Mouse (Mus musculus): Measurements from ENCODE around the gene Rpl10.

Gene Rpl10

DNA sequence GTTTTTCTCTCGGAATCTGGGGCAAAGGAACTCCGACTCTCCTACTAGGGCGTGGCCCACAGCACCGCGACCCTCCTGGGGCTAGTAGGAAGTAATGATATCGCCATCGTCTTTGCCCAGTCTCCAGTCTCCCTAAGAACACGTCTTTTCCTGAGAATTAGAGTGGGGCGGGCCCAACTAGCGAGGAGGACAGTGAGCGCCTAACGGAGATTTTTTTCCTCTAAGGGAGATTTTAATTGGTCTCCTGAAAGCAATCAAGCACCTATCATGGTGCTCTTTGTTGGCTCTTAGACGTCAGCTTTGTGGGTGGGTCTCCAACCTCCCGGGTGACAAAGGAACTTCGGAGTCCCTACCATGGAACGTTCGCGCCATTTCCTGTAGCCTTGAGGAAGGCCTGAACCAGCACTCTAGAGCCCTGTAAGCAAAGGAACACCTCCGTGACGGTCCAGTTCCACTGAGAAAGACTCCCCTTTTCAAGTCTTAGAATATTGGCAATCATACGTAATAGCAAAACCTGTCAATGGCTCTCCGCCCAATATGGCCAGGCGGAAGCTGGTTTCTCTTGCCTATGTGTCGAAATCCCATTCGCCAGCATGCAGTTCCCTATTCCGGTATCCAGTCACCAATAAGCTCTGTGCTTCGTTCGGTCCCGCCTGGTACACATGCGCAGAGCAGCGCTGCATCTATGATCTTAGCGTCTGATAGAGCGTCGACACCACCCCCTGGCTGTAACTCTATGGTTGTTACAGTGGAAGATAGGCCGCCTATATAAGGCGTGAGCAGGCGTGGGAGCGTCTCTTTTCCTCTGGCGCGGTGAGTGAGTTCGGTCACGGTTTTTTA lies at the start of gene Rpl10:
TSS of gene Rpl10 (plus strand) at position 751 of the 840 bp plus-strand sequence.
- DNase-seq = peak; percentile 97

DNA sequence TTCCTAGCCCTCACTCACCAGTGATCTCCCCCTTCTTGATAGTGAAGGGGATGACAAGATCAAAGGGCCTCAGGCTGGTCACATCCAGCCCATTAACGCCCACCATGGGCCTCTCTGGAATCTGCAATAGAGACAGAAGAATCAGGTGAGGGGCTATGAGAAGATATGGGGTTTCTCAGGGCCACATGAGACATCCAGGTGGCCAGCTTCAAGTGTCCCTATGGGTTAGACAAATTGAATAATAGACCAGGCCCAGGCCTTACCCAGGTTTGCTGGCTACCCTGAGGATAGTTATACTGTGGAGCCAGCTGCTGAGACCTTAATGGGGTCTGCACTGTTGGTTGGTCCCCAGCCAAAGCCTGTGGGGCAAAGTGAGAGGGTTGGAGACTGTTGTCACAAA lies 40.6 kb upstream of the Rpl10 start:
- DNase-seq = no peak

DNA sequence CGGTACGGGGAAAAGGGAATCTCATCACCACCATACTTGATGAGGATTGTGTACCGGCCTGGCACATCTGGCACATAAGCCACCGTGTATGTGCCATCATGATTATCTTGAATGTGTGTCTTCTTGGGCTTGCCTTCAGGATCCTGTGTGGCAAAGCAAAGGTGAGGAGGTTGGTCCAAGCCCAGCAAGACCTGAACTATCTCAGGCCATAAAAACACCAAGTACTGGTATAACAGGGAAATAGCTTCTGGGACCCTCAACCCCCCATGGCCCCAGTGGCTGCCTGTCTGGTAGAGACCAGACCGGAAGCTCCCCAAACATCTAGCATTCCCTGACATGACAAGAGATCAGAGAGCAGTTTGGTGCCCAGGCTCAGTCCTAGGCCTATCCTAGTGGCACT lies 37.4 kb upstream of the Rpl10 start:
- no peak for DNase-seq

DNA sequence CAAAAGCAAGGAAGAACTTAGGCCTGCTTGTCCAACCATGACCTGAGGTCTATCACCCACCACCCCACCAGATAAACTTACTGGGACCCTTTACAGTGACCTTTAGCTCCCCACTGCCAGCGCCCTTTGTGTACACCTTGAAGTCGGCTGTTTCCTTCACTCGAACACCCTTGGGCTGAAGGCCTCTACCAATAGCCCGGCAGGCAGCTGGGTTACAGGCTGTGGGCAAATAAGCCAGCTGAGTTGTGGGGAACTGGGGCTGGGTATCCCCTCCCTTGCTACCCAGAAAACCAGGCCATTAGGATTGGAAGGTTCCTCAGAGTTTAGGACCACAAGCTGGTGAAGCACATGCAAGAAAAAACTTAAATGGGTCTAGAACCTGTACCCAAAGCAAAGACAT lies 30.3 kb upstream of the Rpl10 start:
- DNase-seq = no peak

GRCm38 (mm10) chrX:74243396-74243795 lies 27.2 kb upstream of the Rpl10 start:
- peak; percentile 34 for DNase-seq

DNA sequence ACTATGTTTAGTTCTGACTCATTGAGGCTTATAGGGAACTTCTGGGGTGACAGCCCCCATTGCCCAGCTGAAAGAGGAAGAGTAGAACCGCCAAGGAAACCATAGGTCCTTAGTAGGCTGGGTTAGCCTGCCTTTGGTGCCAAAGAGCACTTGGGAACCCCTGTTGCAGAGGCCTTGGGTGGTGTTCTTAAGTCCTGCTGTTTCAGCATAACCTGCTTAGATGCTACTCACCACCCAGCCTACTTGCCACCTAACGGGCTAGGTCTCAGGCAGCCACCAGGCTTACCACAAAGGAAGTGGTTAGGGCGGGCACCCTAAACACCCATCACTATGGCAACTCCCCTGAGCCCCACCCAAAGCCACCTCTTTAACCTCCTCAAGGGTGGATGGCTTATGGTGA lies 26.8 kb upstream of the Rpl10 start:
- no peak for DNase-seq

GRCm38 (mm10) chrX:74244614-74245083 lies 26.0 kb upstream of the Rpl10 start:
- DNase-seq = peak; percentile 17

DNA sequence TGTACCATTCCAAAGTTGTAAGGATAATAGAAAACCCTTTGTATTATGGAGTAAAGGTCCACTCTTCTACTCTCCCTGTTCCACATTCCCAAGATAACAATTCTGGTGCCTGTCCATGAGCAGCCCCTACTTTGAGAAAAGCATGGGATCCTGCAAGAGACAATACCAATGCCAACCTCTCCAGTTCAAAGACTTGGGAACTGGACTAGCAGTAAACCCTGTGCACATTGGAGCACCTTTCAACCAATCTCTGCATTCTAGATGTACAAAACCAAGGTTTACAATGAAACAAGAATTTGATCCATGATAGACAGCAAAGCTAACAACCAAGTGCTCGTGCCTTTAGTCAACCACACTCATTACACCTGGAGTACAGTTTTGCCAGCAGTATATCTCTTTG lies 25.5 kb upstream of the Rpl10 start:
- DNase-seq = no peak

- peak; percentile 77 for DNase-seq
Observed at GRCm38 (mm10) chrX:74245687-74246086, 24.9 kb upstream of the Rpl10 start.

- peak; percentile 92 for DNase-seq
Observed at GRCm38 (mm10) chrX:74246213-74246681, 24.4 kb upstream of the Rpl10 start.

- no peak for DNase-seq
Observed at GRCm38 (mm10) chrX:74246693-74247092, 23.9 kb upstream of the Rpl10 start.

- no peak for DNase-seq
Observed at GRCm38 (mm10) chrX:74248651-74249050, 22.0 kb upstream of the Rpl10 start.

DNA sequence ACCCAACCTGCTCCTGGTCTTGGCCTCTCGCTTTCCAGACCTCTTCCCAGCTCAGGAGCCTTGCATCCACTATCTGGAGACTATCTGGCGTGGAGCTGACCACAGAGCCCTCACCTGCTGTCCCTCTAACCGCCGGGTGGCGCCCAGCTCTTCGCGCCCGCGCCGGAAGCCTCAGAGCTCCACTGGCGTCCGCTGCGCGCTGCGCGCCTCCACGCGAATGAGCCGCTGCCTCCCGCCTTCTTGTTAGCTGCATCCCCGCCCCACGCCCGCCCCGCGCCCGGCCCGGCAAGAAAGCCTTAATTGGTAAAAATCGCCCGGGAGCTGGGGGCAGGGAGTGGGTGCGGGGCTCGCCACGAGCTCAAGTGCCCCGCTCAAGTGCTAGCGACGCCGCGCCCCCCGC lies 21.0 kb upstream of the Rpl10 start, which contains the start of gene Flna:
TSS of gene Flna (minus strand) at position 206 of the 400 bp plus-strand sequence.
- DNase-seq = peak; percentile 67

- DNase-seq = peak; percentile 94
Observed at GRCm38 (mm10) chrX:74254153-74254887, 16.3 kb upstream of the Rpl10 start, which contains the start of gene Emd. Gene Emd, plus strand, starts transcription at chrX:74254687.

- DNase-seq = no peak
Observed at GRCm38 (mm10) chrX:74254888-74255565, 15.6 kb upstream of the Rpl10 start.

GRCm38 (mm10) chrX:74257746-74258145 lies 12.9 kb upstream of the Rpl10 start:
- DNase-seq = no peak

DNA sequence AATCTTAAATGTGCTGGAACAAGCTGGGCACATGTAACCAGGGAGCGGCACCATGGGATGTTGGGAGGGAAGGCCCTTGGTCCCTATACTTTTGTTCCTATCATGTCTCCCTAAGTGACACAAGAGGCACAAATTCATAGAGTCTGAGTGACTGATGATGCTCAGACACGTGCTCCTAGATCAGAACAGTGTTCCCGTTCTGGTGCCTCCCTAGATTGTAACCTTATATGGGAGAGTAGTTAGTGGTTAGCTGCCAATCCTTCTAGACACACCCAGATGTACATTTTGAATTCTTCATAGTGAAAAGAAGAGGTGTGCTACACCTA lies 913 bp upstream of the Rpl10 start:
- peak; percentile 32 for DNase-seq

- DNase-seq = peak; percentile 27
Observed at GRCm38 (mm10) chrX:74270902-74271551, 415 bp downstream of the Rpl10 start.

DNA sequence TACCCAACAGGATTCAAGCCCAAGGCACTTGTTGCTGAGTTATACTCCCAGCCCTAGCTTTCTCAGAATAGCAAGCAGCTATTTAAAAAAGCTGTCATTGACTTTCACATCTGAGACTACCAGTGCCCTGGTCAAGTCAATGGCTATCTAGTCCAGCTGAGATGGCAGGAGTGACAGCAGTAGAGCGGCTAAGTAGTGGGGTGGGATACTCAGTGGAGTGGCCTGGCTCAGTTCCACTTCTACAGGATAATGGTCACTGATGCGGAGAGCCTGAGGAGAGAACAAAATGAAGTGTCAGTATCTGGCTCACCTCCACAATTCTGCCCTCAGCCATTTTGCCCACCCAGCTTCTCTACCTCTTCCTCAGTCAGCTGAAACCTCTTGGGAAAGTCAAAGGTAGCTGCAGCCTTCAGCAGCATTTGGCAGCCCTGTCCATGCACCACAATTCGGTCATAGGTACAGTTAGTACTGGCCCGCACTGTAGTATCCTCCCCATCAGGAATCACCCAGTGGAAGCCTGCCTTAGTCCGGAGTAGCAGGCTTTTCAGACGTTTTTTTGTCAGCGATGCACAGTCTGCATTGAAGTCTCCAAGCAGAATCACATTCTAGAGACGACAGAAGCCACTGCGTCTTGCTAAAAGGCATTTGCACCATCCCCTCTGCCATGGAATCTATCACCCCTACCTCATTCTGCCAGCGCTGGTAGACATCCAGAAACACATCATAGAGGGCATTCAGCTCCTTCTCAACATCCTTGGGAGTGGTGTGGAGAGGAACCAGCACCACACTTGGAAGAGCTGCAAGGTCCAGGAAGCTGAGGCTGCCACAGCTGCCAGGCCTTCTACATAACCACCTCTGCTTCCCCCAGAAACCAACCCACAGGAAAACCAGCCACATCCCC lies 3.1 kb downstream of the Rpl10 start:
- no peak for DNase-seq

DNA sequence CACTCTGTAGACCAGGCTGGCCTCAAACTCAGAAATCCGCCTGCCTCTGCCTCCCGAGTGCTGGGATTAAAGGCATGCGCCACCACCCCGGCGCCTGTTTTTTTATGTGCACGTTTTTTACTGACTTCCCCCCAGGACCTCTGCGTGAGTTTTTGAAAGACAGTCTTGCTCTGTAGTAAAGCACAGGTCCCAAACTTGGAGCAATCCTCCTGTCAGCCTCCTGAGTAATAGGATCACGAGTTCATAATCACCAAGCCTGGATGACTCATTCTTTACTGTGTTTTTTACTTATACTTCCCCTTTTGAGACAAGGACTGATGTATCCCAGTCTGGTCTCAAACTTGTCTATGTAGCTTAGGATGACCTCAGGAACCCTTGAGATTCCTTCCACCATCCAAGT lies 7.3 kb downstream of the Rpl10 start:
- DNase-seq = no peak

DNA sequence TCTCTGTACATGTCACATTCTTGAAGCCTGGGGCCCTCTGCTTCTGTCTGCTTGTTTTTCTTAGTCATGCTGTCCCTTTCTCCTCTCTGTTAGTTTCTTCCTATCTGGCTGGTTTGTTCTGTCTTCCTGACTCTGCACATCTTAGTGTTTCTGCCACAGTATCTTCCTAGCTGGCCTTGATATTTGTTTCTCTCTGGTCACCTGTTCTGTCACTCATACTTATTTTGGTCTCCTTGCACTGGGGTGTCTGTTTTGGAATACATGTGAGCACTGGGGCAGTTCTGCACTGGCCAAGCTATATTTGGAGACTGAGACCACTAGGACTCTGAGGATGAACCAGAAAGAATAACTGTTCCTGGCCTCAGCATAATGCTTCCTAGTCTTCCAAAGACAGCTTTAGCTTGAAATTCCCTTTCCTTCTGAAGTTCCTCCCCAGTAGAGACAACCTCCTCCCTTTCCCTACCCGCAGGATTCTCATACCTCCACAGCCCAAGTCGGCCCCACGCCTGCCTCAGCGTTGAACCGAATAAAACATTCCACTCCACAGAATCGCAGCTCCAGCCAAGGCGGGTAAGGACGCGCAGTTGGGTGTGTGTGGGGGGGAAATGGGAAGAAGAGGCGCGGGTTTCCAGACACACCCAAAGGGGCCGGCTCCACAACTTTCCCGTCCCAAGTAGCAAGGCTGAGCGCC lies 10.6 kb downstream of the Rpl10 start:
- no peak for DNase-seq

Data from layer of hippocampus, adult 9-11 months (tissue).